Mouse (Mus musculus) v-Abl transformed pro-B cells (cell line): ENCODE measurements around the gene Ripor1.

Source experiments
- in situ Hi-C, 2 experiments: fragments of 400-800 bp; cut with MboI; formaldehyde crosslinking; loops; one replicate each; pipeline ENCODE4 v1.15.1; 2025; ENCODE audit not compliant: unreplicated experiment in 2 of 2

The Ripor1 gene

GRCm38 (mm10) chr8:105623118-105623517, 18.1 kb downstream of the Ripor1 start:
- in situ Hi-C loops, result no loop called here

- in situ Hi-C loops, result no loop called here
These were observed 18.7 kb downstream of the Ripor1 start for GRCm38 (mm10) chr8:105623679-105624245.

DNA sequence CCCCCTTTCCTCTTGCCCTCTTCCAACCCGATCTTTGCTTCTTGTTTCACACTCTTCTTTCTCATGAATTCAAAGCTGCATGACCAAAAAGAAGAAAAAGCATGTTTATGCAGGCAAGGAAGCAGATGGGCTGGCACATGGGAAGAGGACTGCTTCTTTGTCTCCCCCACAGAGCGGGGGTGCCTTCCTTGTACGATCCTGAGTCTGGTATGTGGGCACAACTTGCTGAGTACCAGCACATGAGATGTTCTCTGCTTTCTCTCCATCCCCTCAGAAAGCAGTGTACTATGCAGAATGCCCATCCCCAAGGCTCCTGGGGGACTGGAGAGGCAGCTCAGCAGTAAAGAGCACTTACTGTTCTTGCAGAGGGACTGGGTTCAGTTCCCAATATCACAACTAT, 19.3 kb downstream of the Ripor1 start:
- in situ Hi-C loops, result no loop called here

DNA sequence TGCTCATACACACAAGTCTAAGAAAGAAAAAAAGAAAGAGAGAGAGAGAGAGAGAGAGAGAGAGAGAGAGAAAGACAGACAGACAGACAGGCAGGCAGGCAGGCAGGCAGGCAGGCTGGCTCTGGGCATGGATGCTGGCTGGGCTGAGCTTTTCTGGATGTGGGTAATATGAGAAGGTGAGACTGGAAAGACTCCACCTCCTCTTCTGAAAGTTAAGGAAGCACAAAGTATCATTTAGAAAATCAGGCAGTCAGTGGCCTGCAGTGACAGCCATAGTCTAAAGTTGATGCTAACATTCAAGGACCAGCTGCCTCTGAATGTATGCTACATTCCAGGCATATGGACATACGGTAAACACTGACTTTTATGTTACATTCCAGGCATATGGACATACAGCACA, 19.8 kb downstream of the Ripor1 start:
- in situ Hi-C loops, result no loop called here

DNA sequence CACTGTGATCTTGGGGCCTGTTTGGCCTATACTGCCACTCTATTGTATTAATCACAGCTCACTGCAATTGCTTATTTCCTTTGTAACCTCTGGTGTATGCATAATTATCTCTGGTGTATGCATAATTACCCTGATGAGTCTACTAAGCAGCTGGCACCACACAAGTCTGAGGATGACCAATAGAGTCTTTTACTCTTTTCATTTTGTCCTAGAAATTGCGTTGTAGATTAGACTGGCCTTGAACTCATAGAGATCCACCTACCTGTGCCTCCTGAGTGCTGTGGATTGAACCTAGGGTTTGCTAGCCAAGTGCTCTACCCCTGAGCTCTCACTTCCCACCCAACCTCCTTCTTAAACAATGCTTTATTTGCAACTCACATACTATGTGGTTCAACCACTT, 21.0 kb downstream of the Ripor1 start:
- in situ Hi-C loops, result no loop called here

DNA sequence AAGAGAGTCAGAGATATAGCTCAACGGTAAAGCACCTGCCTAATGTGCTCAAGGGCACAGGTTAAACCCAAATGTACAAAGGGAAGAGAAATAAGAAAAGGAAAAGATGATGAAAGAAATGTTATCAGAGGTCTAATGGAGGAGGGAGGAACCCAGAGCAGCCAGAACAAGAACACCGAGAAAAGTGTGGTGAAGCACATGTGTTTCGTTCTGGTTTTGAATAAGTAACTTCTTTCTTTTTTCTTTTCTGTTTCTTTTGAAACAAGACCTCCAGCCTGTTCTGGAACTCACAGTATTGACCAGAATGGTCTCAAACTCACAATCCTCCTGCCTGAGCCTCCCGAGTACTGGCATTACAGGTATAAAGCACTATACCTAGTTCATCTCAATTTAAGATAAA, 24.3 kb downstream of the Ripor1 start:
- in situ Hi-C loops, result no loop called here

DNA sequence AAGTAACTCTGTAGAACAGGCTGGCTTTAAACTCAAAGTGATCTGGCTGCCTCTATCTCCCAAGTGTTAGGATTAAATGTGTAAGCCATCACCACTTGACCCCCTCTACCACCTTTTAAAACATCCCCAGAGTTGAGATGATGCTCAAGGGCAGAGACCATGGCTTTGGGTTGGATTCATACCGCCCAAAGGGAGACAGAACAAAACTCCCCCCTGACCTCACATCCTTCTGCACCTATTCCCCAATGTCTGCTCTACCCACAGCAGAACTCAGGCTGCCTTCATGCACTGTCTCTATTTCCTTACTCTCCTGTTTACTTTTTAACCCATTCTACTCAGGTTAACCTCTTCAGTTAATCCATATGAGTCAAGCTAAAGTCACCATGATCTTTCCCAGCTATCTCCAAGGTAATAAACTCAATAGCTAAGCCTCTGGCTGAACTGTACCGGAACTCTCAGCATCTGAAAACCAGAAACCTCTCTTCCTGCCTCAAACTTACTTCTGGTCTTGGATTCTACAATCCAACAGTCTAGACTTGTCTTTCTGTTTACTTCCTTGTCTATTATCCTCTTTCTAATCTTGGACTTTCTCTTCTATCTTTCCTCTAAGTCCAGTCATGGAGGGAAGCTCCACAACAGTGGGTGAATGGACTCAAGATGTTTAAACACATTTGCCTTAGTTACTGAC, 29.9 kb downstream of the Ripor1 start:
- in situ Hi-C loops, result loop anchor here in 1 of 2 experiments (5.0 kb wide), 1 partner anchor 52 kb away; the partner anchor contains the start of gene Carmil2

- in situ Hi-C loops, result loop anchor here in 1 of 2 experiments (5.0 kb wide), 1 partner anchor 52 kb away; the partner anchor contains the start of gene Carmil2
These were observed 30.4 kb downstream of the Ripor1 start for GRCm38 (mm10) chr8:105635481-105635880.

GRCm38 (mm10) chr8:105636018-105636962, 31.2 kb downstream of the Ripor1 start, which contains the start of gene Ctcf:
Ctcf (plus strand) TSS chr8:105636568.
- in situ Hi-C loops, result loop anchor here in 1 of 2 experiments (5.0 kb wide), 1 partner anchor 51 kb away; the partner anchor contains the start of gene Carmil2

DNA sequence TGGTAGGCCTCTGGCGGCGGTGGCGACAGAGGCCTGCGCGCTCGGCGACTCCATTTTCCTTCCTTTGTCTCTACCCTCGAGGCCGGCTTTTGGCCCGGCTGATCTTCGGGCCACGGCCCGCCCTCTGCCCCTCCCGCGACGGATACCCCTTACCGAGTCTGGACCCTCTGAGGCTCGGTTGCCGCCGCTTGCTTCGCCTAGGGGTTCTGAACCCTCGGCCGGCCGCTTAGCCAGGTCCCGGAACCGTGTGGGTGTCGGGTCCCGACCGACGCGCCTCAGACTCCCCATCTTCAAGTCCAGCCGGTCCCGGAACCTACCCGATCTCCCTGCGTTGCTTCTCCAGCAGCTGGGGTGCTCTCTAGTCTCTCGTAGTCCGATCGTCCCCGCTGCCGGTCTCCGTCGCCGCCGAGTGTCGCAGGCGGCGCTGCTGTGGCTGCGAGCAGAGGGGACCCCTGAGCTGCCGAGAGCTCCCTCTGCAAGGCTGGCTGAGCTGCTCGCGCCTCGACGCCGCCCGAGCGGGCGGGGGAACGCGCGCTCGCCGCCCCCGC, 32.0 kb downstream of the Ripor1 start, which contains the start of gene Agrp:
TSS of gene Agrp (minus strand) at position 431 of the 548 bp plus-strand sequence.
- in situ Hi-C loops, result loop anchor here in 1 of 2 experiments (5.0 kb wide), 1 partner anchor 50 kb away; the partner anchor contains the start of gene Carmil2

DNA sequence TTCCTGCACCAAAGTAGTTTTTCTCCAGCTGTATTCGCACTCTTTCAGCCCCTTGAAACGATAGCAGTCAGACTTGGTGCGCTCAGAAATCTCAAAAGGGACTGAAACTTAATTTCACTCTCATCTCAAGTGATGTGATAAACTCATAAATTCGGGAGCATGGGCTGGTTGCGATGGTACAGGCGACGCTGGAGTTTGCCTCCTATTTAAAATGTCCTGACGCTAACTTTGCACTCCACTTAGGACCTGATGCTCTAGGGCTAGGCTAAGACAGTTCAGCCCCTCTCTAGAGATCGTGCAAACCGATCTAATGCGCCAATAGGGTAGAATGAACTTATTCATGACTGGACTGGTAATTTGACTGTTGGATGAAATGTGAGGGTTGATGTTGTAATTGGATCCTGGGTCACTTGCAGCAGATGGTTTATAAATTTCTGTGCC, 32.6 kb downstream of the Ripor1 start:
- in situ Hi-C loops, result loop anchor here in 1 of 2 experiments (5.0 kb wide), 1 partner anchor 50 kb away; the partner anchor contains the start of gene Carmil2

- in situ Hi-C loops, result loop anchor here in 1 of 2 experiments (5.0 kb wide), 1 partner anchor 49 kb away; the partner anchor contains the start of gene Carmil2
These were observed 33.5 kb downstream of the Ripor1 start for GRCm38 (mm10) chr8:105638510-105638909.

- in situ Hi-C loops, result loop anchor here in 1 of 2 experiments (5.0 kb wide), 1 partner anchor 47 kb away; the partner anchor contains the start of gene Carmil2
These were observed 34.8 kb downstream of the Ripor1 start for GRCm38 (mm10) chr8:105639835-105640234.

GRCm38 (mm10) chr8:105640511-105640910, 35.5 kb downstream of the Ripor1 start:
- in situ Hi-C loops, result no loop called here

- in situ Hi-C loops, result no loop called here
These were observed 40.1 kb downstream of the Ripor1 start for GRCm38 (mm10) chr8:105645205-105645604.

DNA sequence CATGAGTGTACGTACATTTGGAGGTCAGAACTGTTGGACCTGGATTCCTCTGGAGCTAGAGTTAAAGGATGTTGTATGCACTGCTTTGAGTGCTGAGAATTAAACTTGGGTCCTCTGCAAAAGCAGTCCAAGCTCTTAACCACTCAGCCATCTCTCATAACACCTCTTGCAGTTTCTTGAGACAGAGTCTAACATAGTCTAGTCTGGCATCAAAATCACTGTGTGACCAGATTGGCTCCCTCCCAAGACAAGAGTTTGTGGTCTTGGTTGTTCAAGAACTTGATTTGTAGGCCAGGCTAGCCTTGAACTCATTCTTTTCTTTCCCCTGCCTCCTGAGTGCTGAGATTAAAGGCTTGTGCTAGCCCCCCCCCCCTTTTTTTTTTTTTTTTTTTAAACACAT, 43.9 kb downstream of the Ripor1 start:
- in situ Hi-C loops, result no loop called here

- in situ Hi-C loops, result no loop called here
These were observed 52.6 kb downstream of the Ripor1 start for GRCm38 (mm10) chr8:105657641-105658040.

GRCm38 (mm10) chr8:105661167-105661566, 56.1 kb downstream of the Ripor1 start:
- in situ Hi-C loops, result no loop called here
